Mouse (Mus musculus) embryonic fibroblast, embryonic 13.5 days (primary cell): Measurements from ENCODE around the gene Pcsk7. TPM values are rescaled to one million over a fixed set of nuclear protein-coding genes. Genes with fewer than 3 reads are reported as not detected.

Experiments
- H3K27ac ChIP-seq: 2 replicates; pipeline ENCODE4 v1.5.1; 2012; ENCODE audit warnings: low read length, control low read depth, inconsistent platforms; ENCODE audit not compliant: insufficient read depth
- H3K4me1 ChIP-seq: 2 replicates; pipeline ENCODE4 v1.6.1; 2011; ENCODE audit warnings: low read length; ENCODE audit not compliant: control insufficient read depth, insufficient read depth
- H3K4me3 ChIP-seq: 2 replicates; pipeline ENCODE4 v1.5.1; 2011; ENCODE audit warnings: mild to moderate bottlenecking, control low read depth, low read length; ENCODE audit not compliant: insufficient read depth
- CTCF ChIP-seq: IDR thresholded peaks from 2 replicates; pipeline ENCODE4 v1.5.1; 2011; ENCODE audit warnings: mild to moderate bottlenecking, control low read depth, low read length, moderate library complexity, borderline replicate concordance; ENCODE audit not compliant: insufficient read depth
- POLR2A ChIP-seq: IDR thresholded peaks from 2 replicates; pipeline ENCODE4 v1.6.1; 2011; ENCODE audit warnings: low read depth, mild to moderate bottlenecking, control low read depth, low read length, moderate library complexity
- polyA plus RNA-seq: library from polyadenylated mRNA; stranded (reverse); fragments of >200 nt; gene quantifications from 2 replicates; pipeline ENCODE4 v1.2.4, GENCODE M21; 2011; ENCODE audit warnings: low read depth; ENCODE audit not compliant: missing spikeins, insufficient read length

The Pcsk7 gene
- polyA plus RNA-seq, 1 experiment, result 24.0 TPM

- H3K27ac ChIP-seq, result no peak overlapping the region
- no peak overlapping the region for H3K4me3 ChIP-seq
- TF ChIP-seq CTCF, result no peak
- H3K4me1 ChIP-seq, result no peaks in the 10 kb centered on the region
These were observed 40.0 kb downstream of the Pcsk7 start for GRCm38 (mm10) chr9:45946182-45946871.

GRCm38 (mm10) chr9:45946872-45947183, 40.5 kb downstream of the Pcsk7 start:
- H3K27ac ChIP-seq, result no peak overlapping the region
- no peaks in the 10 kb centered on the region for H3K4me1 ChIP-seq
- no peak overlapping the region for H3K4me3 ChIP-seq
- TF ChIP-seq CTCF (no peak), POLR2A (no peak)

GRCm38 (mm10) chr9:45952057-45952456, 45.8 kb downstream of the Pcsk7 start:
- TF ChIP-seq POLR2A (no peak), CTCF (no peak)
- Histone ChIP-seq H3K27ac (no peak overlapping the region), H3K4me1 (no peaks in the 10 kb centered on the region; the same call in 1 of the 2 replicates), H3K4me3 (no peak overlapping the region)

- H3K4me1 ChIP-seq, result no peaks in the 10 kb centered on the region; the same call in 1 of the 2 replicates
- no peak for TF ChIP-seq CTCF
- TF ChIP-seq POLR2A, result no peak
- H3K4me3 ChIP-seq, result peak overlapping the region; percentile 66; the same call in 1 of the 2 replicates
- no peak overlapping the region for H3K27ac ChIP-seq
These were observed 46.6 kb downstream of the Pcsk7 start for GRCm38 (mm10) chr9:45952890-45953289.

GRCm38 (mm10) chr9:45953511-45954293, 47.4 kb downstream of the Pcsk7 start:
- no peaks in the 10 kb centered on the region; the same call in 1 of the 2 replicates for H3K4me1 ChIP-seq
- TF ChIP-seq CTCF, result no peak
- TF ChIP-seq POLR2A, result no peak; the same call in 1 of the 2 replicates
- H3K4me3 ChIP-seq, result peak overlapping the region; percentile 66
- peak overlapping the region; percentile 45 for H3K27ac ChIP-seq

- Histone ChIP-seq H3K4me3 (peak overlapping the region; percentile 66), H3K27ac (peak overlapping the region; percentile 45), H3K4me1 (no peaks in the 10 kb centered on the region; the same call in 1 of the 2 replicates)
- TF ChIP-seq POLR2A (peak; percentile 46; the same call in 1 of the 2 replicates), CTCF (no peak)
These were observed 48.2 kb downstream of the Pcsk7 start for GRCm38 (mm10) chr9:45954294-45955106.

- Histone ChIP-seq H3K4me1 (no peaks in the 10 kb centered on the region; the same call in 1 of the 2 replicates), H3K27ac (peak within 1 kb of the TSS; percentile 81), H3K4me3 (peak within 1 kb of the TSS; percentile 66)
- TF ChIP-seq CTCF (no peak), POLR2A (peak; percentile 44; the same call in 1 of the 2 replicates)
These were observed 49.0 kb downstream of the Pcsk7 start, which contains the start of gene Sidt2 for GRCm38 (mm10) chr9:45955107-45955963. TSS of gene Sidt2 (minus strand) at chr9:45955258.

GRCm38 (mm10) chr9:45958023-45958670, 51.9 kb downstream of the Pcsk7 start:
- no peak for TF ChIP-seq CTCF
- no peak for TF ChIP-seq POLR2A
- no peak overlapping the region for H3K4me3 ChIP-seq
- H3K27ac ChIP-seq, result no peak overlapping the region
- H3K4me1 ChIP-seq, result peaks cover 2% of the 10 kb centered on the region; the same call in 1 of the 2 replicates

GRCm38 (mm10) chr9:45958851-45959250, 52.6 kb downstream of the Pcsk7 start:
- H3K4me1 ChIP-seq, result peaks cover 2% of the 10 kb centered on the region; the same call in 1 of the 2 replicates
- TF ChIP-seq CTCF (no peak), POLR2A (no peak)
- no peak overlapping the region for H3K4me3 ChIP-seq
- H3K27ac ChIP-seq, result no peak overlapping the region
